Mouse (Mus musculus) left cerebral cortex, postnatal 25 days (tissue): ENCODE data around the gene Card11. TPM values are rescaled to one million over a fixed set of nuclear protein-coding genes. Genes with fewer than 3 reads are reported as not detected.
A peak's percentile ranks its signal among the peaks of the same experiment; 100 is the strongest.

Source experiments
- DNase-seq, 2 experiments: peaks; one replicate each; pipeline ENCODE4 v3.0.0; 2022; ENCODE audit warnings: low spot score in 2 of 2, mixed read lengths in 1 of 2
- intact Hi-C: fragments of 180-260 bp; cut with DNase I; formaldehyde crosslinking; loops from one replicate; pipeline ENCODE4 v1.15.1; 2025
- total RNA-seq, 2 experiments: library from RNA; stranded (reverse); gene quantifications; 2 replicates each; pipeline ENCODE4 v1.2.3; 2021

The Card11 gene
- total RNA-seq, result under 1 TPM in 1 of 2 experiments, not detected in 1; 0.16 TPM

- no peak for DNase-seq
- intact Hi-C loops, result no loop called here
Measured at GRCm38 (mm10) chr5:141000349-141000748, at the start of gene Card11. TSS of gene Card11 (minus strand) at chr5:141000582.

GRCm38 (mm10) chr5:141047651-141048218, 47.4 kb upstream of the Card11 start:
- intact Hi-C loops, result no loop called here
- DNase-seq, result no peak

GRCm38 (mm10) chr5:141044976-141045375, 44.6 kb upstream of the Card11 start:
- intact Hi-C loops, result no loop called here

GRCm38 (mm10) chr5:141043654-141044447, 43.5 kb upstream of the Card11 start:
- intact Hi-C loops, result no loop called here
- peak; percentile 30 to 75 for DNase-seq

More at GRCm38 (mm10) chr5:141044976-141045375, 44.6 kb upstream of the Card11 start:
- DNase-seq, result no peak

GRCm38 (mm10) chr5:141042406-141042805, 42.0 kb upstream of the Card11 start:
- no peak for DNase-seq
- intact Hi-C loops, result no loop called here

- intact Hi-C loops, result no loop called here
- no peak for DNase-seq
Measured at GRCm38 (mm10) chr5:141040846-141041245, 40.5 kb upstream of the Card11 start.

- DNase-seq, result no peak
- intact Hi-C loops, result no loop called here
Measured at GRCm38 (mm10) chr5:141038342-141038741, 38.0 kb upstream of the Card11 start.

- intact Hi-C loops, result no loop called here
- DNase-seq, result no peak
Measured at GRCm38 (mm10) chr5:141035346-141035745, 35.0 kb upstream of the Card11 start.

- no peak for DNase-seq
- intact Hi-C loops, result no loop called here
Measured at GRCm38 (mm10) chr5:141034301-141034700, 33.9 kb upstream of the Card11 start.

- intact Hi-C loops, result no loop called here
- no peak for DNase-seq
Measured at GRCm38 (mm10) chr5:141033001-141033400, 32.6 kb upstream of the Card11 start.

GRCm38 (mm10) chr5:141029364-141029763, 29.0 kb upstream of the Card11 start:
- DNase-seq, result peak; percentile 24 to 52
- intact Hi-C loops, result no loop called here

- intact Hi-C loops, result no loop called here
- no peak for DNase-seq
Measured at GRCm38 (mm10) chr5:141025635-141026034, 25.3 kb upstream of the Card11 start.

- intact Hi-C loops, result no loop called here
- DNase-seq, result no peak
Measured at GRCm38 (mm10) chr5:141024435-141024834, 24.1 kb upstream of the Card11 start.

GRCm38 (mm10) chr5:141017927-141018700, 17.7 kb upstream of the Card11 start:
- no peak for DNase-seq
- intact Hi-C loops, result no loop called here

GRCm38 (mm10) chr5:141016082-141016481, 15.7 kb upstream of the Card11 start:
- no peak for DNase-seq
- intact Hi-C loops, result no loop called here

- intact Hi-C loops, result no loop called here
- DNase-seq, result no peak
Measured at GRCm38 (mm10) chr5:141014216-141014615, 13.8 kb upstream of the Card11 start.

GRCm38 (mm10) chr5:141013465-141013864, 13.1 kb upstream of the Card11 start:
- intact Hi-C loops, result no loop called here

GRCm38 (mm10) chr5:141005491-141005890, 5.1 kb upstream of the Card11 start:
- intact Hi-C loops, result no loop called here
- no peak for DNase-seq

More at GRCm38 (mm10) chr5:141013465-141013864, 13.1 kb upstream of the Card11 start:
- DNase-seq, result peak in 1 of 2 experiments; percentile 29

- intact Hi-C loops, result no loop called here
- DNase-seq, result no peak
Measured at GRCm38 (mm10) chr5:141004078-141004763, 3.8 kb upstream of the Card11 start.

- intact Hi-C loops, result no loop called here
- DNase-seq, result no peak
Measured at GRCm38 (mm10) chr5:140999178-140999672, 1.2 kb downstream of the Card11 start.
